Mouse (Mus musculus): Measurements from ENCODE around the gene Chn2. TPM values are rescaled to one million over a fixed set of nuclear protein-coding genes. Genes with fewer than 3 reads are reported as not detected.

The Chn2 gene
- polyA plus RNA-seq, 1 experiment from 2014 or later = 7.6 TPM

GRCm38 (mm10) chr6:54202311-54203020, 163.1 kb downstream of the Chn2 start:
- Histone ChIP-seq H3K9ac (no peak overlapping the region), H3K4me1 (replicated peaks) (peaks cover 32% of the 10 kb centered on the region), H3K36me3 (no peaks in the 10 kb centered on the region), H3K27ac (ENCODE audit: poor library complexity, severe bottlenecking) (no peak overlapping the region), H3K27me3 (replicated peaks) (no peaks in the 10 kb centered on the region), H3K9me3 (replicated peaks) (no peaks in the 10 kb centered on the region), H3K4me3 (no peak overlapping the region), H3K4me2 (no peak overlapping the region)
- no peak for ATAC-seq (ENCODE audit: insufficient number of reproducible peaks, low FRiP score)
- WGBS = 79% methylated on average over 7 of the region's 7 CpGs

DNA sequence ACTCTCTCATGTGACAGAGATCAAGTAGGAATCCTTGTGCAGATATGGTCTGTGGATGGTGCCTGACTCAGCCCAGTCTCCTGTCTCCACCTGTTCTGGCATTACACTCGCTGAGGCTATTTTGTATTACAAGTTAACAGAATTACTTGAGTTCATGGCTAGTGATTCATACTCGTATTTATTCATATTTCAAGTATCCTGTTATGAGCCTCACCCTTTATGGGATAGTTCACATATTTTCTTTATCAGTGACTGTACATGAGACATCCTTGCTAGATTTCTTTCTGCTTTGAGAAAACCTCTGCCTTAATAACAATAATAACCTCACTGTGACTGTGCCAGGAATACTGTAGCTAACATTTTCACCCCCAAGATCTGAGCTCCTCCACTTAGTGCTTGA, 164.0 kb downstream of the Chn2 start:
- Histone ChIP-seq H3K9me3 (replicated peaks) (no peaks in the 10 kb centered on the region), H3K27me3 (replicated peaks) (no peaks in the 10 kb centered on the region), H3K27ac (ENCODE audit: poor library complexity, severe bottlenecking) (0 out of 2 replicates have a peak overlapping the region, but pooled peaks have one; percentile 11), H3K9ac (no peak overlapping the region), H3K4me1 (replicated peaks) (peaks cover 32% of the 10 kb centered on the region), H3K4me3 (no peak overlapping the region), H3K36me3 (no peaks in the 10 kb centered on the region), H3K4me2 (no peak overlapping the region)
- ATAC-seq (ENCODE audit: insufficient number of reproducible peaks, low FRiP score) = no peak
- 64% methylated on average over 2 of the region's 2 CpGs for WGBS

- no peak for ATAC-seq (ENCODE audit: insufficient number of reproducible peaks, low FRiP score)
- 0 out of 2 replicates have a peak overlapping the region, but pooled peaks have one; percentile 11 for H3K27ac ChIP-seq (ENCODE audit: poor library complexity, severe bottlenecking)
- WGBS = 66% methylated on average over 6 of the region's 6 CpGs
Measured at GRCm38 (mm10) chr6:54203926-54204325, 164.6 kb downstream of the Chn2 start.

DNA sequence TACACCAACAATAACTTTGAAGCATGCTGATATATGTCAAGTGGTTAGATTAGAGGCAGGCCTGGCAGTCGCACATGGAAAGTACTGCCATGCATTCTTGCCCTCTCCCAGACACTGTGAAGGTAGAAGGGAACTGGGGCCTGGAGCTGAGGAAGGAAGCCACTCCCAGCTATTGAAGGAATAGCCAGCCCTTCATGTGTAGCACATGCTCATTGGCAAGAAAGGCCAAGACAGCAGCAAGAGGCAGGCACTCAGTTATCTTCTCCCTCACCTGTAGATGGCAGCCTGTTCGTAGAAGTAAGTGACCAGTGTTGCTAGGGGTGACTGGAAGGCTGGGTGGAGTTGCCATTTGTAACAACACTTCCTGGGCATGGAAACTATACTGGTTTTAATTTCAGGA, 165.6 kb downstream of the Chn2 start:
- Histone ChIP-seq H3K4me1 (replicated peaks) (peaks cover 26% of the 10 kb centered on the region), H3K4me2 (no peak overlapping the region), H3K9ac (no peak overlapping the region), H3K4me3 (no peak overlapping the region), H3K36me3 (no peaks in the 10 kb centered on the region), H3K27ac (ENCODE audit: poor library complexity, severe bottlenecking) (no peak overlapping the region), H3K27me3 (replicated peaks) (no peaks in the 10 kb centered on the region), H3K9me3 (replicated peaks) (no peaks in the 10 kb centered on the region)
- ATAC-seq (ENCODE audit: insufficient number of reproducible peaks, low FRiP score) = peak; percentile 45
- 20% methylated on average over 2 of the region's 2 CpGs for WGBS

More at GRCm38 (mm10) chr6:54203926-54204325, 164.6 kb downstream of the Chn2 start:
- Histone ChIP-seq H3K36me3 (no peaks in the 10 kb centered on the region), H3K4me3 (no peak overlapping the region), H3K9me3 (replicated peaks) (no peaks in the 10 kb centered on the region), H3K9ac (no peak overlapping the region), H3K4me1 (replicated peaks) (peaks cover 30% of the 10 kb centered on the region), H3K27me3 (replicated peaks) (no peaks in the 10 kb centered on the region), H3K4me2 (no peak overlapping the region)

DNA sequence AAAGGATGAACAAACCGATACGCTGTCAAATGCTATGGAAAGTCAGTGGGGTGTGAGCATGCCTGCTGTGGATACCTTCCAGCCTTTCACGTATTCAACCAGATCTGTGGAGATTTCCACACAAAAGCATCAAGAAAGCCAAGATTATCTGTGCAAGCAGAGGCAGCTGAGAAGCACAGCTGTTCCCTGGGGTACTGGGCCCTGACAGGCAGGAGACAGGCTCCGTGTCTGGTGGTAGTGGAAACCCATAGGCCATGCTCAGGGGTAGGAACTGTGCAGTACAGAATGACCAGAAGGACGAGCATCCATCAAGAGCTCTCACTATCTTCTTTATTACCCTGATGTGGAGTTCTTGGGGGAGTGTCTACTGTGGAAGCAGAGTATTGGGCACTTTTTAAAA, 166.1 kb downstream of the Chn2 start:
- no peak for ATAC-seq (ENCODE audit: insufficient number of reproducible peaks, low FRiP score)

DNA sequence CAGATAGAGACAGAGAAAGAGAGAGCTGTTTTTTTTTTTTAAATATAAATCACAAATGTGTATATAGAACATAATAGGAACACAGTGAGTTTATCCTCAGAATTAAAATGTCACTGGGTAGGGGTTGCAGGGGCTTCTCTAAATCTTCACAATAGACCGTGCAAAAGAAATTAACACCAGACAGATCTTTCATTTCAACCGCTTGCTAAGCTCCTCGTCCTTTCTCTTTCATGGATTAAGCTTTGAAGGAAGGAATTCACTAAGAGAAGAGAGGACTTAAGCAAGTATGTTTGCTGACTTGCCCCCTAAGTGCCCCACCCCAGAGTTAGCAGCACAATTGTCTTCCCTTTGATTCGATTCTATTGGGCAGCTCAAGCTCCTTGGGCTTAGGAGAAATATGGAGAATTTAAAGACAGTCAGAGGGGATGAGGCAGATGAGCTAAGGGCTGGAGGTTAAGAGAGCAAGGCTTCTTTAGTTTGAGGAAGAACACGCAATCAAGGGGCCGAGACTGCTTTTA, 166.9 kb downstream of the Chn2 start:
- no peak overlapping the region for H3K27ac ChIP-seq (ENCODE audit: poor library complexity, severe bottlenecking)
- WGBS = 73% methylated on average over 6 of the region's 6 CpGs
- no peak for ATAC-seq (ENCODE audit: insufficient number of reproducible peaks, low FRiP score)

More for the DNA sequence above, 166.1 kb downstream of the Chn2 start:
- Histone ChIP-seq H3K4me3 (no peak overlapping the region), H3K4me1 (replicated peaks) (peaks cover 26% of the 10 kb centered on the region), H3K36me3 (no peaks in the 10 kb centered on the region), H3K9ac (no peak overlapping the region), H3K4me2 (no peak overlapping the region), H3K27me3 (replicated peaks) (no peaks in the 10 kb centered on the region), H3K9me3 (replicated peaks) (no peaks in the 10 kb centered on the region), H3K27ac (ENCODE audit: poor library complexity, severe bottlenecking) (no peak overlapping the region; the same call in 1 of the 2 replicates)
- WGBS = 77% methylated on average over 5 of the region's 5 CpGs

GRCm38 (mm10) chr6:54208786-54209185, 169.4 kb downstream of the Chn2 start:
- 80% methylated on average over 8 of the region's 8 CpGs for WGBS
- Histone ChIP-seq H3K27ac (ENCODE audit: poor library complexity, severe bottlenecking) (no peak overlapping the region), H3K9ac (no peak overlapping the region), H3K4me1 (replicated peaks) (peaks cover 17% of the 10 kb centered on the region), H3K36me3 (no peaks in the 10 kb centered on the region), H3K4me2 (no peak overlapping the region), H3K4me3 (no peak overlapping the region), H3K27me3 (replicated peaks) (no peaks in the 10 kb centered on the region), H3K9me3 (replicated peaks) (no peaks in the 10 kb centered on the region)
- ATAC-seq (ENCODE audit: insufficient number of reproducible peaks, low FRiP score) = no peak

More for the DNA sequence above, 166.9 kb downstream of the Chn2 start:
- Histone ChIP-seq H3K4me3 (no peak overlapping the region), H3K27me3 (replicated peaks) (no peaks in the 10 kb centered on the region), H3K4me1 (replicated peaks) (peaks cover 26% of the 10 kb centered on the region), H3K36me3 (no peaks in the 10 kb centered on the region), H3K4me2 (no peak overlapping the region), H3K9ac (no peak overlapping the region), H3K9me3 (replicated peaks) (no peaks in the 10 kb centered on the region)

GRCm38 (mm10) chr6:54210971-54211370, 171.6 kb downstream of the Chn2 start:
- WGBS = 66% methylated on average over 4 of the region's 4 CpGs
- Histone ChIP-seq H3K27me3 (replicated peaks) (no peaks in the 10 kb centered on the region), H3K4me2 (no peak overlapping the region), H3K36me3 (no peaks in the 10 kb centered on the region), H3K27ac (ENCODE audit: poor library complexity, severe bottlenecking) (no peak overlapping the region), H3K4me1 (replicated peaks) (peaks cover 3% of the 10 kb centered on the region; the same call in 1 of the 2 replicates), H3K4me3 (no peak overlapping the region), H3K9me3 (replicated peaks) (no peaks in the 10 kb centered on the region), H3K9ac (no peak overlapping the region)
- no peak for ATAC-seq (ENCODE audit: insufficient number of reproducible peaks, low FRiP score)

DNA sequence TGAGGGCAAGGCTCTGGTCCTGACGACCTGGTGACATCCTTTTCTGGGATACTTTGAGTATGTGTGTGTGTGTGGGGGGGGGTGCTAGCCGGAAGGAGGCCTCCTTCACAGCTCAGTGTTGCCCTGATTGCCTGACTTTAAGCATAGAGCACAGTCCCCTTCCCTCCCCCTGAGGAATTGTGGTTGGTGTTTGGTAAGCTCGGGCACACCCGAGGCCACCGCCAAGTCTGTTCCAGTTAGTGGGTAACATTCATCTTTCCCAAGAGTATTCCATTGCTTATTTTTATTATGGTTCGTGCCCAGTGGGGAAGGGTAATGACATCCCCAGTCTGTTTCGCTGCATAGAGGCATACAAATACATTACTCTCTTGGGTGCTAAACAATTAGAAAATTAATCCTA, 172.6 kb downstream of the Chn2 start:
- 84% methylated on average over 7 of the region's 7 CpGs for WGBS
- Histone ChIP-seq H3K4me2 (no peak overlapping the region), H3K27ac (ENCODE audit: poor library complexity, severe bottlenecking) (no peak overlapping the region), H3K9me3 (replicated peaks) (no peaks in the 10 kb centered on the region), H3K4me3 (no peak overlapping the region), H3K9ac (no peak overlapping the region), H3K36me3 (no peaks in the 10 kb centered on the region), H3K27me3 (replicated peaks) (no peaks in the 10 kb centered on the region), H3K4me1 (replicated peaks) (peaks cover 3% of the 10 kb centered on the region; the same call in 1 of the 2 replicates)
- no peak for ATAC-seq (ENCODE audit: insufficient number of reproducible peaks, low FRiP score)

DNA sequence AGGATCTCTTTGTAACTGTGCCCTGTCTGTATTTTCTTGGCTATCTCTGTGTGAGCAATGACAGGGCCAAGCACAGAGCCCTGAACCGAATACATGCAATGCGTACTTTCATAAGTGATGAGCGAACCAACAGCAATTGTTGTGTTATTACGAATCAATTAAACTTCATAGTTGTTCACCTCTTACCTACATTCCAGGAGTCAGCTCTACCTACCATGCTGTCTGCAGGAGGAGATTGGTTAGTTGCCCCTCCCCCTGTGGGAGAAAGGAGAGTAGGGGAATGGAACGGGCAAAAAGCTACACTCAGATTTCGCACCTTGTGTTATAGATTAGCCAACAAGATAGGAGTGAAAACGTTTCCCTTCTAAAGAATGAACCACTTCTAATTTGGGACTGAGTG, 174.4 kb downstream of the Chn2 start:
- Histone ChIP-seq H3K27me3 (replicated peaks) (no peaks in the 10 kb centered on the region), H3K27ac (ENCODE audit: poor library complexity, severe bottlenecking) (no peak overlapping the region), H3K9me3 (replicated peaks) (no peaks in the 10 kb centered on the region), H3K4me2 (no peak overlapping the region), H3K9ac (no peak overlapping the region), H3K4me1 (replicated peaks) (peaks cover 3% of the 10 kb centered on the region; the same call in 1 of the 2 replicates), H3K4me3 (no peak overlapping the region), H3K36me3 (no peaks in the 10 kb centered on the region)
- ATAC-seq (ENCODE audit: insufficient number of reproducible peaks, low FRiP score) = no peak
- WGBS = 75% methylated on average over 7 of the region's 7 CpGs

- no peaks in the 10 kb centered on the region for H3K9me3 ChIP-seq (replicated peaks)
- H3K36me3 ChIP-seq = no peaks in the 10 kb centered on the region
- 72% methylated on average over 8 of the region's 8 CpGs for WGBS
- no peaks in the 10 kb centered on the region for H3K27me3 ChIP-seq (replicated peaks)
- H3K9ac ChIP-seq = no peak overlapping the region
- H3K4me3 ChIP-seq = no peak overlapping the region
- no peak overlapping the region for H3K27ac ChIP-seq (ENCODE audit: poor library complexity, severe bottlenecking)
- peaks cover 3% of the 10 kb centered on the region; the same call in 1 of the 2 replicates for H3K4me1 ChIP-seq (replicated peaks)
- ATAC-seq (ENCODE audit: insufficient number of reproducible peaks, low FRiP score) = no peak
- H3K4me2 ChIP-seq = no peak overlapping the region
Measured at GRCm38 (mm10) chr6:54215636-54216035, 176.3 kb downstream of the Chn2 start.
